In genomic region chr2:99329166-99329565, GRCm38 (mm10) we compare ENCODE assay signal across 28 mouse cellular contexts.
DNase-seq lines count a peak whose midpoint lies in the region; ATAC-seq lines count a peak whose summit lies in the region.
"Had no signal": no experiment of that assay in that cellular context is flagged by ENCODE, and none has a peak within 500 bp of the region (broad histone marks: within the 10 kb centered on the region; RNA-seq: fewer than 3 reads in every experiment).

No protein-coding gene starts in this region.

- DNase-seq in forebrain, embryonic 14.5 days (ENCODE audit: low spot score), result peak; percentile 5
- peak; percentile 35 for DNase-seq in Muller cell, postnatal 12 days (ENCODE audit: inconsistent ontology term)
- peak; percentile 62 for DNase-seq in adrenal gland, adult 8-10 months
- peak; percentile 7 for DNase-seq in brain, adult 2 months (ENCODE audit: low read depth, low spot score)
- no peak for DNase-seq in yolk sac, embryonic 10.5 days (ENCODE audit: low spot score)
- DNase-seq in embryo, embryonic 11 days, result no peak
- DNase-seq: cerebellum, adult 18-20 months; forebrain, postnatal 0 days; gastrocnemius, postnatal 10 days; heart, adult 18-20 months; heart, postnatal 4 days; kidney, adult 11 months; kidney, postnatal 25 days; right cerebral cortex, postnatal 14 days; thymus, postnatal 4 days had no signal

- no peak for ATAC-seq in forebrain, embryonic 14.5 days
- no peak for ATAC-seq in forebrain, embryonic 16.5 days
- ATAC-seq: CD4-positive, CD25-positive, alpha-beta regulatory T cell, adult 4 months; forebrain, postnatal 0 days; inflammation-experienced regulatory T-cells, adult 6 months; midbrain, embryonic 16.5 days had no signal

- H3K4me3 ChIP-seq in forebrain, embryonic 14.5 days (ENCODE audit: low read depth, low read length), result no peak overlapping the region
- H3K4me3 ChIP-seq in forebrain, embryonic 16.5 days (replicated peaks; ENCODE audit: low read length), result no peak overlapping the region
- H3K4me3 ChIP-seq: embryonic facial prominence, embryonic 13.5 days; forebrain, embryonic 10.5 days; heart, embryonic 12.5 days; limb, embryonic 12.5 days; lung, embryonic 15.5 days; midbrain, embryonic 10.5 days; myocyte; neural tube, embryonic 12.5 days had no signal

- H3K36me3 ChIP-seq in forebrain, embryonic 14.5 days (ENCODE audit: control insufficient read depth, insufficient read depth, low read length), result no peaks in the 10 kb centered on the region
- no peaks in the 10 kb centered on the region for H3K36me3 ChIP-seq in forebrain, embryonic 16.5 days (ENCODE audit: control insufficient read depth, insufficient read depth)
- H3K36me3 ChIP-seq: embryonic facial prominence, embryonic 13.5 days; forebrain, embryonic 10.5 days; heart, embryonic 12.5 days; limb, embryonic 12.5 days; lung, embryonic 15.5 days; midbrain, embryonic 10.5 days; neural tube, embryonic 12.5 days had no signal

- H3K4me2 ChIP-seq in forebrain, embryonic 14.5 days (ENCODE audit: low read length), result no peak overlapping the region
- H3K4me2 ChIP-seq in forebrain, embryonic 16.5 days (ENCODE audit: low read length), result no peak overlapping the region
- H3K4me2 ChIP-seq: embryonic facial prominence, embryonic 13.5 days; heart, embryonic 12.5 days; hindbrain, embryonic 14.5 days; limb, embryonic 12.5 days; lung, embryonic 15.5 days; neural tube, embryonic 12.5 days had no signal

- H3K4me1 ChIP-seq in forebrain, embryonic 14.5 days (ENCODE audit: control insufficient read depth, insufficient read depth, low read length), result no peaks in the 10 kb centered on the region
- no peaks in the 10 kb centered on the region for H3K4me1 ChIP-seq in forebrain, embryonic 16.5 days (replicated peaks; ENCODE audit: control insufficient read depth, insufficient read depth, low read length)
- H3K4me1 ChIP-seq: embryonic facial prominence, embryonic 13.5 days; forebrain, embryonic 10.5 days; heart, embryonic 12.5 days; limb, embryonic 12.5 days; lung, embryonic 15.5 days; midbrain, embryonic 10.5 days; neural tube, embryonic 12.5 days had no signal

- H3K9ac ChIP-seq in forebrain, embryonic 14.5 days (ENCODE audit: low read length), result no peak overlapping the region
- H3K9ac ChIP-seq in forebrain, embryonic 16.5 days (replicated peaks; ENCODE audit: low read depth, low read length), result no peak overlapping the region
- H3K9ac ChIP-seq: embryonic facial prominence, embryonic 13.5 days; forebrain, postnatal 0 days; heart, embryonic 12.5 days; hindbrain, embryonic 14.5 days; limb, embryonic 12.5 days; lung, embryonic 15.5 days; neural tube, embryonic 12.5 days had no signal

- no peaks in the 10 kb centered on the region for H3K27me3 ChIP-seq in forebrain, embryonic 14.5 days (replicated peaks; ENCODE audit: control insufficient read depth, insufficient read depth, low read length)
- no peaks in the 10 kb centered on the region for H3K27me3 ChIP-seq in forebrain, embryonic 16.5 days (replicated peaks; ENCODE audit: control insufficient read depth, insufficient read depth, low read length)
- H3K27me3 ChIP-seq: embryonic facial prominence, embryonic 13.5 days; heart, embryonic 12.5 days; limb, embryonic 12.5 days; lung, embryonic 15.5 days; neural tube, embryonic 12.5 days had no signal

- H3K27ac ChIP-seq in forebrain, embryonic 14.5 days (ENCODE audit: low read depth, low read length), result no peak overlapping the region
- no peak overlapping the region for H3K27ac ChIP-seq in forebrain, embryonic 16.5 days (ENCODE audit: low read length)
- H3K27ac ChIP-seq: embryonic facial prominence, embryonic 13.5 days; forebrain, embryonic 10.5 days; hindbrain, embryonic 14.5 days; limb, embryonic 12.5 days; lung, embryonic 15.5 days; midbrain, embryonic 10.5 days; neural tube, embryonic 12.5 days had no signal

- WGBS in forebrain, embryonic 14.5 days, result 80% methylated on average over 3 of the region's 3 CpGs
- 79% methylated on average over 3 of the region's 3 CpGs for WGBS in forebrain, embryonic 16.5 days

- H3K9me3 ChIP-seq in forebrain, embryonic 14.5 days (replicated peaks; ENCODE audit: control insufficient read depth, low read length), result no peaks in the 10 kb centered on the region
- no peaks in the 10 kb centered on the region for H3K9me3 ChIP-seq in forebrain, embryonic 16.5 days (ENCODE audit: control insufficient read depth, low read length)
- H3K9me3 ChIP-seq: embryonic facial prominence, embryonic 13.5 days; forebrain, embryonic 10.5 days; heart, embryonic 12.5 days; limb, embryonic 12.5 days; lung, embryonic 15.5 days; midbrain, embryonic 10.5 days; neural tube, embryonic 12.5 days had no signal

Comparison
In these comparisons a context has a peak if more than half of its experiments do, and no peak if none do; other contexts are left out.
1. DNase-seq: peak in forebrain, embryonic 14.5 days (single experiment), Muller cell, postnatal 12 days (single experiment), adrenal gland, adult 8-10 months (single experiment) and brain, adult 2 months (single experiment); none in yolk sac, embryonic 10.5 days (single experiment) and embryo, embryonic 11 days (single experiment).